Mouse (Mus musculus): ENCODE data around the gene Gpr150.

DNA sequence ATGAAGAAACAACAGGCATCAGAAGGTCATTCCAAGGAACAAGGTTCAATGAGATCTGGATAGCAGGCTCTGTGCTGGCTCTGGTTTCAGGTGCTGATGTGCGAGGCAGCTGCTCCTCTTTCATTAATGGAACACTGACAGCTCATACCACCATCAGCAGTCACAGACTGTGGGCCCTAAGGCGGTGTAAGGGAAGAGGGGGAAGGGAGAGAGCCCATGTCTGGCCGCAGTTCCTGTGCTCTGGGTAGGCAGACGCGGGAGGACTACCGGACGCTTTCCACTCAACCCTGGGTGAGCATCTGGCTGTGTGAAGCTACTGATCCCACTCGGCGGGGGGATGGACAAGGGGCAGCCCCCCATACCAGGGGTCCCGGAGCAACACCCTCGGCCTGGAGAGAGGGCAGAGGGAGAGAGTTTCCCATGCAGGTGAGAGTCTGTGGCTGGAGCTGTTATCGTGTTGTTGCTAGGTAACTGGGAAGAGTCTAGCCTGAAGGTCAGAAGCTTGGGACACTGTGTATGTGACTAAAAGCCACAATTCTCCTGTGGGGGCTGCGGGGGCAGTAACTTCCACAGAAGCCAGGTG is 7.7 kb upstream of the Gpr150 start:
- TF ChIP-seq CTCF (conservative IDR thresholded peaks at IDR 0.05; ENCODE audit: low read length) (no peak), POU5F1 (IDR thresholded peaks at IDR 0.05; ENCODE audit: borderline replicate concordance, low read length) (no peak), NANOG (IDR thresholded peaks at IDR 0.05; ENCODE audit: borderline replicate concordance, low read length) (no peak)
